Mouse (Mus musculus) C2C12 (cell line): ENCODE measurements around the gene Scn4a.

ENCODE experiments used
- CTCF ChIP-seq: IDR thresholded peaks from one replicate; pipeline ENCODE4 v1.5.1; 2011; ENCODE audit not compliant: control insufficient read depth, insufficient read depth, insufficient read length
- MAX ChIP-seq: IDR thresholded peaks from one replicate; pipeline ENCODE4 v1.6.1; 2011; ENCODE audit warnings: mild to moderate bottlenecking, control low read depth
- MYOD1 ChIP-seq: IDR thresholded peaks from one replicate; pipeline ENCODE4 v1.6.1; 2011; ENCODE audit warnings: low read depth; ENCODE audit not compliant: control insufficient read depth, insufficient read length
- MYOG ChIP-seq: IDR thresholded peaks from one replicate; pipeline ENCODE4 v1.6.1; 2011; ENCODE audit not compliant: control insufficient read depth, insufficient read length; ENCODE audit errors: extremely low read depth
- USF1 ChIP-seq: IDR thresholded peaks from one replicate; pipeline ENCODE4 v1.6.1; 2011; ENCODE audit warnings: low read depth, mild to moderate bottlenecking, control low read depth, moderate library complexity

GRCm38 (mm10) chr11:106381011-106381410, 27.9 kb upstream of the Scn4a start:
- TF ChIP-seq MAX: no peak
- TF ChIP-seq CTCF: no peak
- TF ChIP-seq USF1: no peak
- TF ChIP-seq MYOG: no peak
- TF ChIP-seq MYOD1: no peak
